Comparison of ENCODE assay signal across 27 mouse cellular contexts in the genomic region with DNA sequence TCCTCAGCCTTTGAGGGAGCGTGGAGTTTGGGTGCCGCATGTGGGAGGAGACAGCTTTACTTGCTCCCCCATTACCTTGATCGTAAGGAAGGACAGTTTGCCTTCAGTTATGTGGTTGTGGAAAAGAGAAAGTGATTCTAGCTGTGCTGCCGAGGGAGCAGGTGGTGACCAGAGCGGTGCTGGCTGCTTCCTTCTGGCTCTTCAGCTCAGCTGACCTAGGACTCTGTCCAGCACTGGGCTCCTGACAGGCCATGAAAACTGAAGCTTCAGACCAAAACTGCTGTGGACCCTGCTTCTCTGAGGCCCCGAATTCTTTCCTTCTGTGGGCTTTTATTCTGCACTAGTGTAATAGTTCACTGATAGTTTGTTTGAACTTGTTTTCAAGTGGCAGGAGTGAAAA.
DNase-seq lines count a peak whose midpoint lies in the region; ATAC-seq lines count a peak whose summit lies in the region.
"Had no signal": no experiment of that assay in that cellular context is flagged by ENCODE, and none has a peak within 500 bp of the region (broad histone marks: within the 10 kb centered on the region; RNA-seq: fewer than 3 reads in every experiment).

No protein-coding gene starts in this region.

- no peak overlapping the region for H3K4me3 ChIP-seq in midbrain, embryonic 14.5 days (replicated peaks; ENCODE audit: low read depth, low read length)
- H3K4me3 ChIP-seq: embryonic facial prominence, embryonic 10.5 days; embryonic facial prominence, embryonic 13.5 days; erythroblast, embryonic 14.5 days; forebrain, embryonic 13.5 days; gastrocnemius, adult 2 months; hindbrain, embryonic 12.5 days; hindbrain, embryonic 15.5 days had no signal

- no peaks in the 10 kb centered on the region for H3K27me3 ChIP-seq in midbrain, embryonic 14.5 days (ENCODE audit: control insufficient read depth, insufficient read depth, low read length)
- H3K27me3 ChIP-seq: CH12.LX; embryonic facial prominence, embryonic 13.5 days; forebrain, embryonic 13.5 days; hindbrain, embryonic 12.5 days; hindbrain, embryonic 15.5 days; Patski had no signal

- no peaks in the 10 kb centered on the region for H3K4me1 ChIP-seq in midbrain, embryonic 14.5 days (ENCODE audit: control insufficient read depth, insufficient read depth, low read length)
- H3K4me1 ChIP-seq: embryonic facial prominence, embryonic 10.5 days; embryonic facial prominence, embryonic 13.5 days; forebrain, embryonic 13.5 days; hindbrain, embryonic 12.5 days; hindbrain, embryonic 15.5 days had no signal

- ATAC-seq in midbrain, embryonic 14.5 days (ENCODE audit: low FRiP score, low TSS enrichment), result no peak
- ATAC-seq: forebrain, embryonic 13.5 days; forebrain, embryonic 16.5 days; intestine, postnatal 0 days; Patski had no signal

- 95% methylated on average over 6 of the region's 6 CpGs for WGBS in midbrain, embryonic 14.5 days

- no peak overlapping the region for H3K27ac ChIP-seq in midbrain, embryonic 14.5 days (replicated peaks; ENCODE audit: low read depth, low read length)
- H3K27ac ChIP-seq: embryonic facial prominence, embryonic 10.5 days; embryonic facial prominence, embryonic 13.5 days; forebrain, embryonic 13.5 days; gastrocnemius, adult 2 months; hindbrain, embryonic 12.5 days; hindbrain, embryonic 15.5 days had no signal

- no peak overlapping the region for H3K4me2 ChIP-seq in midbrain, embryonic 14.5 days (ENCODE audit: low read length)
- H3K4me2 ChIP-seq: embryonic facial prominence, embryonic 13.5 days; forebrain, embryonic 13.5 days; heart, embryonic 11.5 days; hindbrain, embryonic 12.5 days; hindbrain, embryonic 15.5 days had no signal

- H3K9ac ChIP-seq in midbrain, embryonic 14.5 days (replicated peaks; ENCODE audit: low read length), result no peak overlapping the region
- H3K9ac ChIP-seq: embryonic facial prominence, embryonic 13.5 days; forebrain, embryonic 13.5 days; hindbrain, embryonic 12.5 days; hindbrain, embryonic 15.5 days had no signal

- DNase-seq in cerebellum, adult 11 months, result peak; percentile 57
- no peak for DNase-seq in cerebellum, postnatal 14 days
- peak; percentile 71 to 79 for DNase-seq in cerebellum, adult 18-20 months
- peak; percentile 76 for DNase-seq in cerebellum, adult 9-10 months
- peak; percentile 60 to 65 for DNase-seq in cerebellum, postnatal 36 days
- DNase-seq in midbrain, embryonic 14.5 days, result no peak
- no peak for DNase-seq in right cerebral cortex, adult 18-20 months
- DNase-seq: adrenal gland, postnatal 10 days; adrenal gland, postnatal 36 days; B cell, adult 2 months; embryo, embryonic 11 days; gastrocnemius, adult 2 months; gastrocnemius, postnatal 14 days; heart, adult 11 months; kidney, adult 8-10 months had no signal

- peaks cover 100% of the 10 kb centered on the region for H3K36me3 ChIP-seq in midbrain, embryonic 14.5 days (ENCODE audit: control insufficient read depth, insufficient read depth, low read length)

- H3K9me3 ChIP-seq in midbrain, embryonic 14.5 days (ENCODE audit: control insufficient read depth, low read length), result no peaks in the 10 kb centered on the region
- H3K9me3 ChIP-seq: embryonic facial prominence, embryonic 10.5 days; embryonic facial prominence, embryonic 13.5 days; forebrain, embryonic 13.5 days; G1E; hindbrain, embryonic 12.5 days; hindbrain, embryonic 15.5 days had no signal

Comparison
In these comparisons a context has a peak if more than half of its experiments do, and no peak if none do; other contexts are left out.
1. DNase-seq: peak in cerebellum, adult 11 months (single experiment), cerebellum, adult 18-20 months (2 of 2), cerebellum, adult 9-10 months (single experiment) and cerebellum, postnatal 36 days (2 of 2); none in cerebellum, postnatal 14 days (0 of 2), midbrain, embryonic 14.5 days (single experiment) and right cerebral cortex, adult 18-20 months (single experiment).